8 mouse cellular contexts compared by ENCODE assay signal in genomic region chr11:69411538-69412203, GRCm38 (mm10). TPM values are rescaled to one million over a fixed set of nuclear protein-coding genes. Genes with fewer than 3 reads are reported as not detected.
DNase-seq lines count a peak whose midpoint lies in the region; ATAC-seq lines count a peak whose summit lies in the region.

No protein-coding gene starts in this region.

- peak overlapping the region; percentile 99 for H3K27ac ChIP-seq in forebrain, embryonic 12.5 days
- peak overlapping the region; percentile 99 for H3K27ac ChIP-seq in hindbrain, embryonic 10.5 days
- H3K27ac ChIP-seq in midbrain, embryonic 10.5 days (replicated peaks), result peak overlapping the region; percentile 99
- peak overlapping the region; percentile 98 for H3K27ac ChIP-seq in stomach, embryonic 15.5 days

- H3K9ac ChIP-seq in forebrain, embryonic 12.5 days, result peak overlapping the region; percentile 98
- H3K9ac ChIP-seq in stomach, embryonic 15.5 days, result peak overlapping the region; percentile 82

- intact Hi-C loops in left cerebral cortex, postnatal 4 days (cut with DNase I), result no loop called here

- no peaks in the 10 kb centered on the region for H3K9me3 ChIP-seq in forebrain, embryonic 12.5 days
- H3K9me3 ChIP-seq in hindbrain, embryonic 10.5 days, result no peaks in the 10 kb centered on the region
- H3K9me3 ChIP-seq in midbrain, embryonic 10.5 days (replicated peaks), result no peaks in the 10 kb centered on the region
- H3K9me3 ChIP-seq in stomach, embryonic 15.5 days, result no peaks in the 10 kb centered on the region

- WGBS in forebrain, embryonic 12.5 days, result under 1% methylated on average over 38 of the region's 39 CpGs
- WGBS in hindbrain, embryonic 10.5 days, result under 1% methylated on average over 39 of the region's 39 CpGs
- WGBS in midbrain, embryonic 10.5 days, result under 1% methylated on average over 39 of the region's 39 CpGs
- WGBS in stomach, embryonic 15.5 days, result 1% methylated on average over 39 of the region's 39 CpGs

- DNase-seq in cerebellum, adult 11 months, result peak; percentile 61
- DNase-seq in cerebellum, adult 9-11 months, result no peak
- DNase-seq in adrenal gland, postnatal 25 days, result peak; percentile 92
- peak; percentile 66 for DNase-seq in hindbrain, embryonic 10.5 days (ENCODE audit: low spot score)
- peak; percentile 66 for DNase-seq in left cerebral cortex, postnatal 4 days
- DNase-seq in midbrain, embryonic 10.5 days (ENCODE audit: low spot score), result peak; percentile 68

- H3K4me3 ChIP-seq in forebrain, embryonic 12.5 days (replicated peaks), result peak overlapping the region; percentile 66
- peak overlapping the region; percentile 82 for H3K4me3 ChIP-seq in hindbrain, embryonic 10.5 days
- peak overlapping the region; percentile 93 for H3K4me3 ChIP-seq in midbrain, embryonic 10.5 days
- H3K4me3 ChIP-seq in stomach, embryonic 15.5 days (replicated peaks), result peak overlapping the region; percentile 68

- peak overlapping the region; percentile 95 for H3K4me2 ChIP-seq in forebrain, embryonic 12.5 days
- H3K4me2 ChIP-seq in stomach, embryonic 15.5 days, result peak overlapping the region; percentile 93

- no peaks in the 10 kb centered on the region for H3K27me3 ChIP-seq in forebrain, embryonic 12.5 days
- H3K27me3 ChIP-seq in hindbrain, embryonic 10.5 days (ENCODE audit: insufficient read depth, poor library complexity, severe bottlenecking), result no peaks in the 10 kb centered on the region
- no peaks in the 10 kb centered on the region for H3K27me3 ChIP-seq in midbrain, embryonic 10.5 days (ENCODE audit: low read depth, poor library complexity, severe bottlenecking)
- no peaks in the 10 kb centered on the region for H3K27me3 ChIP-seq in stomach, embryonic 15.5 days (replicated peaks)

- peaks cover 29% of the 10 kb centered on the region for H3K36me3 ChIP-seq in forebrain, embryonic 12.5 days (replicated peaks)
- peaks cover 44% of the 10 kb centered on the region for H3K36me3 ChIP-seq in hindbrain, embryonic 10.5 days
- peaks cover 32% of the 10 kb centered on the region for H3K36me3 ChIP-seq in midbrain, embryonic 10.5 days
- peaks cover 13% of the 10 kb centered on the region for H3K36me3 ChIP-seq in stomach, embryonic 15.5 days

- peaks cover 59% of the 10 kb centered on the region for H3K4me1 ChIP-seq in forebrain, embryonic 12.5 days
- H3K4me1 ChIP-seq in hindbrain, embryonic 10.5 days (replicated peaks), result peaks cover 86% of the 10 kb centered on the region
- peaks cover 96% of the 10 kb centered on the region for H3K4me1 ChIP-seq in midbrain, embryonic 10.5 days
- H3K4me1 ChIP-seq in stomach, embryonic 15.5 days, result peaks cover 45% of the 10 kb centered on the region

- ATAC-seq in forebrain, embryonic 12.5 days (ENCODE audit: low FRiP score), result no peak
- no peak for ATAC-seq in stomach, embryonic 15.5 days (ENCODE audit: insufficient read depth, low FRiP score, low read depth)

RNA-seq across cellular contexts. Expression of gene Kdm6b, which starts 1.8 kb away (rescaled TPM):
- 45.1 and 46.2 TPM in 2 replicates for total RNA-seq in adrenal gland, postnatal 25 days (2021)
- 50.8 and 53.3 TPM in 2 replicates for polyA plus RNA-seq in forebrain, embryonic 12.5 days (2016; fragmentation: Nextera tagmentation; extraction: Ambion mirVana)
- polyA plus RNA-seq in hindbrain, embryonic 10.5 days (2016; fragmentation: Nextera tagmentation; extraction: Ambion mirVana), result 37.9 and 43.4 TPM in 2 replicates
- 10 to 100 TPM; 77.2 to 85.8 TPM for total RNA-seq in left cerebral cortex, postnatal 4 days (2021)
- 31.8 and 37.1 TPM in 2 replicates for polyA plus RNA-seq in midbrain, embryonic 10.5 days (2016; fragmentation: Nextera tagmentation; extraction: Ambion mirVana)
- 25.4 and 26.5 TPM in 2 replicates for polyA plus RNA-seq in stomach, embryonic 15.5 days (2015; fragmentation: Nextera tagmentation; extraction: Ambion mirVana)

RNA-seq across cellular contexts. Expression of gene Tmem88, which starts 13.6 kb away (rescaled TPM):
- total RNA-seq in adrenal gland, postnatal 25 days (2021), result 13.9 and 16.9 TPM in 2 replicates
- 9.1 and 11.2 TPM in 2 replicates for polyA plus RNA-seq in forebrain, embryonic 12.5 days (2016; fragmentation: Nextera tagmentation; extraction: Ambion mirVana)
- polyA plus RNA-seq in hindbrain, embryonic 10.5 days (2016; fragmentation: Nextera tagmentation; extraction: Ambion mirVana), result 22.1 and 22.2 TPM in 2 replicates
- total RNA-seq in left cerebral cortex, postnatal 4 days (2021), result 1 to 10 TPM; 3.1 to 4.2 TPM
- 16.9 and 21.4 TPM in 2 replicates for polyA plus RNA-seq in midbrain, embryonic 10.5 days (2016; fragmentation: Nextera tagmentation; extraction: Ambion mirVana)
- polyA plus RNA-seq in stomach, embryonic 15.5 days (2015; fragmentation: Nextera tagmentation; extraction: Ambion mirVana), result 26.7 and 29.4 TPM in 2 replicates

RNA-seq across cellular contexts. Expression of gene Cyb5d1, which starts 16.2 kb away (rescaled TPM):
- total RNA-seq in adrenal gland, postnatal 25 days (2021), result 43.5 and 51.0 TPM in 2 replicates
- 55.0 and 60.9 TPM in 2 replicates for polyA plus RNA-seq in forebrain, embryonic 12.5 days (2016; fragmentation: Nextera tagmentation; extraction: Ambion mirVana)
- polyA plus RNA-seq in hindbrain, embryonic 10.5 days (2016; fragmentation: Nextera tagmentation; extraction: Ambion mirVana), result 47.2 and 51.7 TPM in 2 replicates
- 10 to 100 TPM; 36.3 to 41.1 TPM for total RNA-seq in left cerebral cortex, postnatal 4 days (2021)
- polyA plus RNA-seq in midbrain, embryonic 10.5 days (2016; fragmentation: Nextera tagmentation; extraction: Ambion mirVana), result 50.4 and 57.3 TPM in 2 replicates
- polyA plus RNA-seq in stomach, embryonic 15.5 days (2015; fragmentation: Nextera tagmentation; extraction: Ambion mirVana), result 24.9 and 25.3 TPM in 2 replicates

RNA-seq across cellular contexts. Expression of gene Naa38, which starts 16.4 kb away (rescaled TPM):
- 127 and 149 TPM in 2 replicates for total RNA-seq in adrenal gland, postnatal 25 days (2021)
- 91.7 and 103 TPM in 2 replicates for polyA plus RNA-seq in forebrain, embryonic 12.5 days (2016; fragmentation: Nextera tagmentation; extraction: Ambion mirVana)
- 148 and 159 TPM in 2 replicates for polyA plus RNA-seq in hindbrain, embryonic 10.5 days (2016; fragmentation: Nextera tagmentation; extraction: Ambion mirVana)
- total RNA-seq in left cerebral cortex, postnatal 4 days (2021), result 10 to 100 TPM; 60.2 to 63.9 TPM
- polyA plus RNA-seq in midbrain, embryonic 10.5 days (2016; fragmentation: Nextera tagmentation; extraction: Ambion mirVana), result 145 and 146 TPM in 2 replicates
- polyA plus RNA-seq in stomach, embryonic 15.5 days (2015; fragmentation: Nextera tagmentation; extraction: Ambion mirVana), result 154 and 179 TPM in 2 replicates

RNA-seq across cellular contexts. Expression of gene Chd3, which starts 42.5 kb away (rescaled TPM):
- total RNA-seq in adrenal gland, postnatal 25 days (2021), result 105 and 111 TPM in 2 replicates
- polyA plus RNA-seq in forebrain, embryonic 12.5 days (2016; fragmentation: Nextera tagmentation; extraction: Ambion mirVana), result 94.3 and 98.3 TPM in 2 replicates
- 45.1 and 46.9 TPM in 2 replicates for polyA plus RNA-seq in hindbrain, embryonic 10.5 days (2016; fragmentation: Nextera tagmentation; extraction: Ambion mirVana)
- total RNA-seq in left cerebral cortex, postnatal 4 days (2021), result 100 to 1,000 TPM; 552 to 572 TPM
- polyA plus RNA-seq in midbrain, embryonic 10.5 days (2016; fragmentation: Nextera tagmentation; extraction: Ambion mirVana), result 41.7 and 50.6 TPM in 2 replicates
- 53.4 and 54.0 TPM in 2 replicates for polyA plus RNA-seq in stomach, embryonic 15.5 days (2015; fragmentation: Nextera tagmentation; extraction: Ambion mirVana)
